Mouse (Mus musculus) liver, embryonic 13.5 days (tissue): ENCODE results near the gene Lpin1. TPM values are rescaled to one million over a fixed set of nuclear protein-coding genes. Genes with fewer than 3 reads are reported as not detected.

ENCODE experiments used
- ATAC-seq: fragments of 200-750 bp; cut with Nextera tagmentation; 2 replicates; pipeline ENCODE4 v1.8.0; 2017; ENCODE audit warnings: low read depth, mild to moderate bottlenecking, moderate number of reproducible peaks, moderate library complexity
- DNase-seq: peaks from one replicate; pipeline ENCODE4 v3.0.0; 2022
- H3K27ac ChIP-seq: fragments of 300-500 bp; sonication (generic); 2 replicates; pipeline ENCODE4 v1.5.1; 2015; ENCODE audit warnings: moderate library complexity, mild to moderate bottlenecking, inconsistent platforms
- H3K27me3 ChIP-seq: fragments of 300-500 bp; sonication (generic); 2 replicates; pipeline ENCODE4 v1.6.1; 2015; ENCODE audit warnings: mild to moderate bottlenecking, inconsistent platforms
- H3K36me3 ChIP-seq: fragments of 300-500 bp; sonication (generic); 2 replicates; pipeline ENCODE4 v1.6.1; 2015; ENCODE audit warnings: mild to moderate bottlenecking, inconsistent platforms
- H3K4me1 ChIP-seq: fragments of 300-500 bp; sonication (generic); replicated peaks from 2 replicates; pipeline ENCODE4 v1.6.1; 2015; ENCODE audit warnings: inconsistent platforms
- H3K4me2 ChIP-seq: fragments of 300-500 bp; sonication (generic); 2 replicates; pipeline ENCODE4 v1.6.1; 2015; ENCODE audit warnings: inconsistent platforms, mild to moderate bottlenecking, moderate library complexity
- H3K4me3 ChIP-seq: fragments of 300-500 bp; sonication (generic); replicated peaks from 2 replicates; pipeline ENCODE4 v1.5.1; 2015; ENCODE audit warnings: mild to moderate bottlenecking, inconsistent platforms
- H3K9ac ChIP-seq: fragments of 300-500 bp; sonication (generic); 2 replicates; pipeline ENCODE4 v1.6.1; 2015; ENCODE audit warnings: mild to moderate bottlenecking, inconsistent platforms
- H3K9me3 ChIP-seq: fragments of 300-500 bp; sonication (generic); replicated peaks from 2 replicates; pipeline ENCODE4 v1.6.1; 2016; ENCODE audit warnings: inconsistent platforms
- WGBS: fragments of 180-500 bp; shearing (Covaris S2); methylation state at CpG from one replicate; pipeline ENCODE4 v1.1.7; 2015; ENCODE audit not compliant: insufficient replicate concordance; 5-methylcytosine and 5-hydroxymethylcytosine counted together
- polyA plus RNA-seq: library from polyadenylated mRNA; unstranded; fragments of >200 nt; fragmentation: Nextera tagmentation; extraction: Ambion mirVana; gene quantifications from 2 replicates; pipeline ENCODE4 v1.2.1, GENCODE M21; 2015

The Lpin1 gene
- polyA plus RNA-seq, 1 experiment from 2014 or later: 5.3 TPM

DNA sequence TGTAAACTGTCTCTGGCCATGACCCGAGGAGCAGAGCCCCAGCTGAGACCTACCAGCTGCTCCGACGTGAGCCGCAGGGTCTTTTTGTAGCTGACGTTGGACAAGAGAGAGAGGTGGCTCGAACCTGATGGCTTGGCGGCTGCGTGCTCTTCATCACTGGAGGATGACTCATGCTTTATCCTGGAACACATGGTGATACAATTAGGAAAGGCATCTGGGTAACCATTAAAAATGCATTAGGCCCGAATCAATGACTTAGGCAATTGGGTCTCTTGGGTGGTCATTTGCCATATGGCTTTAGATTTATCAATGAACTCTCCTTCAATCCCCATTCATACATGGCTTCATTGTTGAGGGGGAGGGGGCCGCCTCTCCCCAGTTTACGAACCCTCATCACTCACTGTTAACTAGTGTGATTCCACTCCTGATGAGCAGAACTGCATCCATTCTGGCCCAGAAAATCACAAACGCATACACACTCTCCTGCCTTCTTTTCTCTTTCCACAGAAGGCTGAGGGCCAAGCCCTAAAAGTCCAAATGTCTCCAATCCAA is 61.9 kb downstream of the Lpin1 start:
- Histone ChIP-seq H3K36me3 (peaks cover 69% of the 10 kb centered on the region), H3K4me2 (no peak overlapping the region), H3K9ac (no peak overlapping the region), H3K4me1 (no peaks in the 10 kb centered on the region), H3K4me3 (no peak overlapping the region), H3K9me3 (no peaks in the 10 kb centered on the region), H3K27ac (no peak overlapping the region), H3K27me3 (no peaks in the 10 kb centered on the region)
- 85% methylated on average over 12 of the region's 12 CpGs for WGBS
- DNase-seq (no peak), ATAC-seq (no peak)

DNA sequence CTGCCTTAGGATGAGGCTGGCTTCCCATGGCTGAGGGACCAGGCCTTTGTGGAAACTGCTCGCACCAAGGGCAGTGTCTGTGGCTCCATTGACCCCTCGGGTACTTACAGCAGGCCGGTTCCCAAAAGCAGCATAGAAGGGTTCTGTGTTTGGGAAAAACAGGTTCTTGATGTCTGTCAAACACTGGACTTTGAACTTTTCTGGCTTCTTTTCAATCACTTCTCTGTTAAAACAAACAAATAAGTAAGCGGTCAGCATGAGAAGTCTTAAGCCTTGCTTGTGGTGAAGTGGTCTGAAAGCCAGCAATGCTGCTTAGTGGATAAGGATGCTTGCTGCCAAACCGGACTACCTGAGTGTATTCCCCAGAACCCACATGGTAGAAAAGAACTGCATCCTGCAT is 69.2 kb downstream of the Lpin1 start:
- no peak for DNase-seq
- peaks cover 83% of the 10 kb centered on the region for H3K36me3 ChIP-seq
- H3K27me3 ChIP-seq: no peaks in the 10 kb centered on the region
- H3K27ac ChIP-seq: no peak overlapping the region
- WGBS: 81% methylated on average over 5 of the region's 5 CpGs
- H3K4me1 ChIP-seq: no peaks in the 10 kb centered on the region
- H3K4me2 ChIP-seq: no peak overlapping the region
- H3K9ac ChIP-seq: no peak overlapping the region
- no peaks in the 10 kb centered on the region for H3K9me3 ChIP-seq
- H3K4me3 ChIP-seq: no peak overlapping the region
- no peak for ATAC-seq

DNA sequence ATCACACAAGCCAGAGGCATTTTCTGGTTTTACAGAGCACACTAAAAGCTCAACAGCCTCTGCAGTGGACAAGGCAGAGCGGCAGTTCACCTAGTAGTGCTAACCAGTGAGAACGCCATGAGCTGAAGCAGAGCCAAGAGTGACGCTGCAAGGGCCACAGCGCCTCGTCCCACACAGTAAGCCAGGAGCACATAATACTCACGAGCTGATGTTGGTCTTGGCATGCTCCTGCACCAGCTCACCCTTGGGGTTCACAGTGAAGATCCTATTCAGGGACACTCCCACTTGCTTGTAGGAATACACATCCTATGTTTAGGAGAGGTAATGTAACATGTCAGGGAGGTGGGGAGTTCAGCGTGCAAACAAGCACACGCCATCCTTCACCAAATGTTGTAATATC is 70.1 kb downstream of the Lpin1 start:
- Histone ChIP-seq H3K4me3 (no peak overlapping the region), H3K4me1 (no peaks in the 10 kb centered on the region), H3K27ac (no peak overlapping the region), H3K27me3 (no peaks in the 10 kb centered on the region), H3K9me3 (no peaks in the 10 kb centered on the region), H3K4me2 (no peak overlapping the region), H3K9ac (no peak overlapping the region), H3K36me3 (peaks cover 80% of the 10 kb centered on the region)
- DNase-seq (no peak), ATAC-seq (no peak)
- 80% methylated on average over 8 of the region's 8 CpGs for WGBS

DNA sequence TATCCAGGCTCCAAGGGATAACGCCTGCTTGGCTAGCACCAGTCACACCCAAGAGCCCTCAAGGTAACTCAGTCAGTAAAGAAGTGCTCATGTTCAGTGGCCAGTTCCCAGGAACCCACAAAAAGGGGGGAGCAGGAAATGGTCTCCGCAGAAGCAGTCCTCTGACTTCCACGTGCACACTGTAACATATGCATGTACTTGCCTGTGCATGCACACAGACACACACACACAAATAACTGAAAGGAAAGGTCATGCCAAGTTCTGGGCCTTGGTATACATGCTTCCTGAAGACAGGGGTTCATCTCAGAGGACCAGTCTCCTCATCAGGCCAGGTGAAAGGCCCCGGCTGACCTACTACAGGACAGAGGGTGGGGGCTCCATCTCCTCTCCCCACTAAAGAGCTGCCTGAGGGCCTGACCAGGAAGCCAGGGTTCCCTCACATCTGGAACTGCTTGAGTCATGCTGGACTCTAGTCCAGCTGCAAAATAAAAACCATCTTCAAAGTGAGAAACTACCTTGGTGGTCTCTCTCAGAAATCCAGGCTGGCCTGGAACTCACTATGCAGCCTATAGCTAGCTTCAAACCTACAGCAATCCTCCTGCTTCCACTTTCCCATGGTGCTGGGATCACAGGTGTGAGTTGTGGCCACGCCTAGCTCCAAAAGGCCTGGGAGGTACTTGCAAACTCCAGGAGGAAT is 70.7 kb downstream of the Lpin1 start:
- H3K27me3 ChIP-seq: no peaks in the 10 kb centered on the region
- no peak for ATAC-seq
- DNase-seq: no peak
- no peaks in the 10 kb centered on the region for H3K4me1 ChIP-seq
- 59% methylated on average over 5 of the region's 5 CpGs for WGBS
- no peak overlapping the region for H3K4me2 ChIP-seq
- no peak overlapping the region for H3K27ac ChIP-seq
- peaks cover 76% of the 10 kb centered on the region for H3K36me3 ChIP-seq
- H3K9ac ChIP-seq: no peak overlapping the region
- H3K9me3 ChIP-seq: no peaks in the 10 kb centered on the region
- no peak overlapping the region for H3K4me3 ChIP-seq

DNA sequence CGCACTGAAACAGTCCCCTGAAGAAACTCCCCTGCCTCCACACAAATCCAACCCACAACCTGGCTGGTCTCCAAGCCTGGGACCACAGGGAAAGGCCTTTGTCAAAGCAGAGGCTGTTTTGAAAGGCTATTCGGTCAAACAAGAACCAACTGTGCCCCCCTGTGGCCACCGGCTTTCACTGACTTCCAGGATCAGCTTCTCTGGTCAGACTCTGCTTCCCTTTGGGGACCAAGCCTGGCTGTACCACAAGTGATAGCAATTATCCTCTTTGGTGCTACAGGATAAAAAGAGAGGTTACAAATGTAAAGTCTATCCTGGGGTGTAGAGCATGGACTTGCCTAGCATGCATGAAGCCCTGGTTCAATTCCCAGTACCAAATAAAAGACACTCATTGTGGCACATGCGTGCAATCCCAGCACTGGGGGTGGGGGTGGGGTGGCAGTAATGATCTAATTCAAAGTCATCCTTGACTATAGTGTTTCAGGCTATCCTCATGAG is 77.4 kb downstream of the Lpin1 start:
- H3K27me3 ChIP-seq: no peaks in the 10 kb centered on the region
- no peak overlapping the region for H3K27ac ChIP-seq
- no peak overlapping the region for H3K4me3 ChIP-seq
- WGBS: 25% methylated on average over 4 of the region's 4 CpGs
- no peak overlapping the region for H3K9ac ChIP-seq
- ATAC-seq (no peak), DNase-seq (no peak)
- no peak overlapping the region for H3K4me2 ChIP-seq
- peaks cover 17% of the 10 kb centered on the region for H3K36me3 ChIP-seq
- 0 out of 2 replicates have a peak, but pooled peaks cover 2% of the 10 kb centered on the region for H3K4me1 ChIP-seq
- no peaks in the 10 kb centered on the region for H3K9me3 ChIP-seq

DNA sequence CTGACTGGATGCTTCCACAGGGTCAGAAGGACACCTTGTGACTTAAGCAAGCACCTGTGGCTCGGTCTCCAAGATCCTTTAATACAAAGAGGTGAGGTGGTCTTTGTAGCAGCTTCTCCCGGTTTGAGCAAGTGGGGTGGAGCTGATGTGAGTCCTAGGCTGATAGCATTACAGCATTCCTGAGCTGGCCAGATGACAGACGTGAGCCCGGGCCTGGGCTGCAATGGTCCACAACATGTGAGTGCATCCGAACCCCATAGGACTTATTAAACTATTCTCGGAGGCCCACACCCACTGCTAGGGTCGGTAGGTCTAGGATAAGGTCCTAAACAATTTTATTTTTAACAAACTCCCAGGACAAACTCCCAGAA is 77.9 kb downstream of the Lpin1 start:
- no peak overlapping the region for H3K27ac ChIP-seq
- no peak for ATAC-seq
- no peak for DNase-seq

DNA sequence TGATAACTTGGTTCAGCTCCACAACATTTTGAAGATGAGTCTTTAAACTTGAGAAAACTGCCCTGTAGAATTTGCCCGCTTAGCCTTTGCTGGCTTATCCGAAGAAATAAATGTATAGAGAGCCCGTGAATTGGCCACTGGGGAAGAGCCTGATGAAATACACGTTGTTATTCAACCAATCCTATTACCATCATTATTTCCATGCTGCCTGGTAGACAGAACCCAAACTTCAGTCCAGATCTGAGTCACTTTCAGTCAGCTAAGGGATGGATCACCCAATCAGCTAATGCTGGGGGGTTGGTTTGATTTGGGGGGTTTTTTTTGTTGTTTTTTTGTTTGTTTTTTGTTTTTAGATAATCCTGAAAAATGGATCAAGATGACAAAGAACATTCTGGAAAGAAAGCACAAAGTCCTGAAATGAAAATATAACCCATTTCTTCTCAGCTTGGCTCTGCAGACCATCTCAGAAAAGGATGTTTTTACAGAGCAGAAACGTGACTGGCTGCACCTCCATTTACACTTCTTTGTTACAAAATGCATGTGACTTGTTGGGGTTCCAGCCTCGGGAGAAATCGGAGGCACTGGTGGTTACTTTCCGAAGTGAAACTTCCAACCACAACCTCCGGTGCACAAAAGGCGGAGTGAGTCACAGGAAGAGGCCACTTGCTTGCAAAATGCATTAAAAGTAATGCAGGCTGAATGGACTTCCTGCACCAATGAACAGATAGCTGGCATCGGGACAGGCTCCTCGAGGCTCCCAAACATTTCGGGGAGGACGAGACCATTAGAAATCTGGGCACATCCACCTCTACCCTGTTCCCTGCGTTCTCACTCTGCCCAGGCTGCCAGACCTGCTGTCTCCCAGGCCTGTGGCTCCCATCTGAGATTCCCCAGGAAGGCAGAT is 78.6 kb downstream of the Lpin1 start:
- Histone ChIP-seq H3K4me1 (0 out of 2 replicates have a peak, but pooled peaks cover 2% of the 10 kb centered on the region), H3K36me3 (0 out of 2 replicates have a peak, but pooled peaks cover 7% of the 10 kb centered on the region), H3K9ac (no peak overlapping the region), H3K9me3 (no peaks in the 10 kb centered on the region), H3K27ac (no peak overlapping the region), H3K4me2 (no peak overlapping the region), H3K4me3 (no peak overlapping the region), H3K27me3 (no peaks in the 10 kb centered on the region)
- no peak for ATAC-seq
- 25% methylated on average over 15 of the region's 15 CpGs for WGBS
- no peak for DNase-seq

More for the DNA sequence above, 77.9 kb downstream of the Lpin1 start:
- Histone ChIP-seq H3K36me3 (peaks cover 12% of the 10 kb centered on the region), H3K9ac (no peak overlapping the region), H3K9me3 (no peaks in the 10 kb centered on the region), H3K4me2 (no peak overlapping the region), H3K4me3 (no peak overlapping the region), H3K4me1 (0 out of 2 replicates have a peak, but pooled peaks cover 2% of the 10 kb centered on the region), H3K27me3 (no peaks in the 10 kb centered on the region)
- 46% methylated on average over 7 of the region's 7 CpGs for WGBS

DNA sequence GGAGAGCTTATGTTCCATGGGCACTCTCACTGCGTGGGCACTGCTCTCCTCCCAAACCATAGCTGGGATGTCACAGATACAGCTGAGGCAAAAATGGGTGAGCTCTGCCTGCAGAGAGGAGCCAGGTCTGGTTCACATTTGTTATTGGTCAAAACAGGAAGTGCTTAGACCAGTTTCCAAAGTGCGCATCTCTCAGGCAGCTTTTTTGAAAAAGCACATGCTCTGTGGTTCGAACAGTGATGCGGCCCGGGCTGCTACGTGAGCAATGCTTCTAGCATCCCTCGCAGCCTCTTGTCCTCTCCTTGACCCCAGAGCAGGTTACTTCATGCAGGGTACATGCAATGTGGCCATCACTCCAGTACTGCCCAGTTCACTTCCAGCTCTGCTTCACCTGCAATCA is 82.1 kb downstream of the Lpin1 start:
- 76% methylated on average over 7 of the region's 7 CpGs for WGBS
- Histone ChIP-seq H3K9me3 (no peaks in the 10 kb centered on the region), H3K27me3 (no peaks in the 10 kb centered on the region), H3K27ac (no peak overlapping the region), H3K4me3 (no peak overlapping the region), H3K9ac (no peak overlapping the region), H3K4me2 (no peak overlapping the region), H3K36me3 (no peaks in the 10 kb centered on the region), H3K4me1 (0 out of 2 replicates have a peak, but pooled peaks cover 2% of the 10 kb centered on the region)
- ATAC-seq (no peak), DNase-seq (no peak)

DNA sequence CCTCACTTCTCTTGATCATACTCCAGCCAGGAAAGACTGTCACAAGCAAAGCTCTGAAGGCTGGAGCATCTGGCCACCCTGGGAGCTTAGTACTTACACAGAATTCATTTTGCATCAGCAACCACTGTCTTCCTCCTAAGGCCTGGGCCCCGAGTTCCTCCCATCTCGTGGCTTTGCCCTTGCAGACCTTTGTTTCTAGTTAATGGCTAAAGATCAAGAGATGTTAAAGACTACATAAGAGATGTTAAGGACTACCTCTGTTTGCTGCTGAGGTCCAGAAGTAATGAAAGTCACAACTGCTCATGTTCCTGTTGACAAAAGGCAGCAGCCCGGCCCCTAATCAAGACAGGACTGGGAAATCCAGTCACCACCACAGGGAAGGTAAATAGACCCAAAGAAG is 82.8 kb downstream of the Lpin1 start:
- no peaks in the 10 kb centered on the region for H3K27me3 ChIP-seq
- H3K9ac ChIP-seq: no peak overlapping the region
- no peak overlapping the region for H3K4me2 ChIP-seq
- WGBS: 41% methylated on average over 3 of the region's 3 CpGs
- ATAC-seq: no peak
- 0 out of 2 replicates have a peak, but pooled peaks cover 2% of the 10 kb centered on the region for H3K4me1 ChIP-seq
- no peak for DNase-seq
- no peaks in the 10 kb centered on the region for H3K9me3 ChIP-seq
- H3K4me3 ChIP-seq: no peak overlapping the region
- H3K27ac ChIP-seq: no peak overlapping the region
- H3K36me3 ChIP-seq: no peaks in the 10 kb centered on the region

DNA sequence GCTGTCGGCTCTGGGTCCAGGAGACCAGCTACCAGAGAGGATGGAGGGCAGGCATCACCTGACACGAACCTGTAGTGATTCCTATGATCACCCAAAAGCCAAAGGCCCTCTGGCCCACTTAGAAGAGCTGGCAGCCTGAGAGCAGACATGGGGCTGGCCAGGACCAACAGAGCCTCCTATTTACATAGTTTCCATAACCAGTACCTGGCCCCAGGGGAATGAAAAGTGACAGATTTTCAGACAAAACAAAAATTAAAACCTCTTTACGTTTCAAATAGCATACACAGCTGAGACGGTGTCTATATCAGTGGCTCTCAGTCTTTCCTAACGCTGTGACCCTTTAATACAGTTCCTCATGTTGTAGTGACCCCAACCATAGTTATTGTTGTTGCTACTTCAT is 83.9 kb downstream of the Lpin1 start:
- Histone ChIP-seq H3K9ac (no peak overlapping the region), H3K36me3 (no peaks in the 10 kb centered on the region), H3K27me3 (no peaks in the 10 kb centered on the region), H3K9me3 (no peaks in the 10 kb centered on the region), H3K4me1 (no peaks in the 10 kb centered on the region), H3K4me2 (no peak overlapping the region), H3K27ac (no peak overlapping the region), H3K4me3 (no peak overlapping the region)
- 64% methylated on average over 5 of the region's 5 CpGs for WGBS
- ATAC-seq: no peak
- DNase-seq: no peak

DNA sequence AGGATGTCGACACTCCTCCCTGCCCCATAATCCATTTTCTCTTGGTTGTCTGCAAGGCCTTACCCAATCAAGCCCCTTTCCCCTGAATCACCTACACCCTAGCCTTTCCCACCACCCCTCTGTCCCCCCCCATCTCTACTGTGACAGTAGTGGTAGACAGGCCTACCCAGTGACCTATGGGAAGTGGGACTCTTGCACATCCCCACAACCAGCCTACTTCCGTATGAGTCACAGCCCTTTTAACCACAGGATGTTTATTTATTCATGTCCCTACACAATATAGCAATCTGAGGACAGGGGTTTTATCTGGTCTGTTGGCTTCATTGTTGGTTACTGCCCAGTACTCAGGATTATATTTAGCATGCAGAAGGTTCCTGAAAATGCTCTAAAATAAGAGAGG is 84.6 kb downstream of the Lpin1 start:
- Histone ChIP-seq H3K36me3 (no peaks in the 10 kb centered on the region), H3K27ac (no peak overlapping the region), H3K9ac (no peak overlapping the region), H3K4me1 (no peaks in the 10 kb centered on the region), H3K9me3 (no peaks in the 10 kb centered on the region), H3K4me2 (no peak overlapping the region), H3K27me3 (no peaks in the 10 kb centered on the region), H3K4me3 (no peak overlapping the region)
- no peak for ATAC-seq
- no peak for DNase-seq
- 56% methylated on average over 2 of the region's 2 CpGs for WGBS
